Mouse (Mus musculus) olfactory bulb, adult 2 months (tissue): ENCODE data around the gene Fbxo44.

Source experiments
- CTCF ChIP-seq: fragments of 200-500 bp; IDR thresholded peaks from 2 replicates; pipeline ENCODE4 v1.5.1; 2012; ENCODE audit warnings: low read depth, mild to moderate bottlenecking, low read length, moderate library complexity; ENCODE audit not compliant: insufficient read depth
- POLR2A ChIP-seq: fragments of 200-500 bp; IDR thresholded peaks from 2 replicates; pipeline ENCODE4 v1.6.1; 2012; ENCODE audit warnings: mild to moderate bottlenecking, low read depth, low read length, moderate library complexity; ENCODE audit not compliant: insufficient read depth

DNA sequence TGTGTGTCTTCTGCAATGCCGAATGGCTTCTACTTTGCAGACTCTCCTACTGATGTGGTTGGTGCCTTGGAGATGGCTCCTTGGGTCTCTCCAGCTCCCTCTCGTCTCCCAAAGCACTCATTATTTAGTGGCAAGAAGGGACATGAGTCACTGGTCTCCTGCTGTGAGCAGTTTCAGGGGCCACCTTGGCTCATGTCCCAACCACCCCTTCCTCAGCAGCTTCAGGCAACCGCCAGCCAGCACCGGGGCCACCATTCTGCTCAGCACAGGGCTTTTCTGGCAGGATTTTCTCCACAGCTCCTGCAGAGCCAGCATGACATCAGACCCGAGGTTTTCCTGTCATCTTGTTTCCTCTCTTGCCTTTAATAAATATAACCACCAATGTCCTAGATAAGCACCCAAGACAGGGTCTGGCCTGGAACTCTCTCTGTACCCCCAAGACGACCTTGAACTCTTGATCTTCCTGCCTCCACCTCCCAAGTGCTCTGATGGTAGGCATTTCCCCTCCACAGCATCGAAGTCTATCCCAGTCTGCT is 51.6 kb downstream of the Fbxo44 start:
- TF ChIP-seq POLR2A: no peak
- no peak for TF ChIP-seq CTCF
